10 mouse cellular contexts compared by ENCODE assay signal in the genomic region with DNA sequence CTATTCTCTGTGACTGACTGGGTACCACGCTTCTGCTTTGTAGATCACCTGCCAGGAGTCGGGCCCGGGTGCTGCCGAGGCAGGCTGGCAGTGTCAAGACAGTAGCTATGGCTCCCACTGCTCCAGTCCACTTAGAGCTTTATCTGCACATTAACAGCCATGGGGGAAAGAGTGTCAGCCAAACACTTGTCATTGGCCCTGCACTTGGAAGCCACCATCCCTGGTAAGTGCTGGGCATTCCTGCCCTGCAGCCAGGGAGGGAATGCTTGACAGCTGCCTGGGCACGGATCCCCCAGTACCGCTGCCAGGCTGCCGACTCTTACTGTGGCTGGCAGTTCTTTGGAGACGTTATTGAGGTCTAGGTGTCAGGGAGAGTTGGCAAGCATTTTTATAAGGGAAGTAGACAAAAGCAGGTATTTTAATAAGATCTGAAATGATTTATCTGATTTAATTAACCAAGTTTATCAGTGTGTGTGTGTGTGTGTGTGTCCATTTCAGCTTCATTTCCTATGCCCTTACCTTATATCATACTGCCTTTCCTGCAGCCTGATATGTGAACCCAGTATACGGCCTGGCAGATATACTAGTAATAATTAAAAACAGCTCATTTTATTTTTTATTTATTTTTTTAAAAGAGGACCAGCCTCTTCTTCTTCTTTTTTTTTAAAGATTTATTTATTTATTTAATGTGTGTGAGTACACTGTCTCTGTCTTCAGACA. TPM values are rescaled to one million over a fixed set of nuclear protein-coding genes. Genes with fewer than 3 reads are reported as not detected.
DNase-seq lines count a peak whose midpoint lies in the region; ATAC-seq and TF ChIP-seq lines count a peak whose summit lies in the region.
"Had no signal": no experiment of that assay in that cellular context is flagged by ENCODE, and none has a peak within 500 bp of the region (broad histone marks: within the 10 kb centered on the region; RNA-seq: fewer than 3 reads in every experiment).

No protein-coding gene starts in this region.

- no peak overlapping the region for H3K9ac ChIP-seq in heart, embryonic 15.5 days
- H3K9ac ChIP-seq: liver, embryonic 14.5 days had no signal

- H3K4me2 ChIP-seq in heart, embryonic 15.5 days = peak overlapping the region; percentile 6; the same call in 1 of the 2 replicates

- peaks cover 15% of the 10 kb centered on the region for H3K4me1 ChIP-seq in heart, embryonic 10.5 days
- peaks cover 16% of the 10 kb centered on the region for H3K4me1 ChIP-seq in heart, embryonic 15.5 days (replicated peaks)

- 0 out of 2 replicates have a peak, but pooled peaks cover 2% of the 10 kb centered on the region for H3K36me3 ChIP-seq in heart, embryonic 10.5 days
- no peaks in the 10 kb centered on the region for H3K36me3 ChIP-seq in heart, embryonic 15.5 days

- no peak overlapping the region for H3K4me3 ChIP-seq in heart, embryonic 10.5 days
- H3K4me3 ChIP-seq in heart, embryonic 15.5 days = no peak overlapping the region
- H3K4me3 ChIP-seq: megakaryocyte, embryonic 14.5 days had no signal

- no peak for TF ChIP-seq CTCF in brain, embryonic 14.5 days (IDR thresholded peaks at IDR 0.05; ENCODE audit: borderline replicate concordance, extremely low read depth, insufficient read depth, insufficient read length)

- DNase-seq in heart, adult 18-20 months = peak; percentile 69 to 88
- no peak for DNase-seq in heart, embryonic 10.5 days (ENCODE audit: low spot score)
- DNase-seq in brain, embryonic 14.5 days (ENCODE audit: low read depth) = peak; percentile 89
- DNase-seq in cerebellum, postnatal 36 days = peak; percentile 63 to 73
- DNase-seq in spleen, adult 12 weeks (ENCODE audit: low spot score) = no peak
- DNase-seq in embryo, embryonic 10 days (ENCODE audit: low spot score) = no peak
- no peak for DNase-seq in kidney, postnatal 10 days

- no peaks in the 10 kb centered on the region for H3K9me3 ChIP-seq in heart, embryonic 10.5 days
- no peaks in the 10 kb centered on the region for H3K9me3 ChIP-seq in heart, embryonic 15.5 days (replicated peaks)
- H3K9me3 ChIP-seq: megakaryocyte, embryonic 14.5 days had no signal

- no peaks in the 10 kb centered on the region for H3K27me3 ChIP-seq in heart, embryonic 10.5 days (ENCODE audit: insufficient read depth, poor library complexity, severe bottlenecking)
- no peaks in the 10 kb centered on the region for H3K27me3 ChIP-seq in heart, embryonic 15.5 days

- no peak for TF ChIP-seq POLR2A in brain, embryonic 14.5 days (IDR thresholded peaks at IDR 0.05; ENCODE audit: borderline replicate concordance, extremely low read depth, insufficient read depth, insufficient read length, poor library complexity, severe bottlenecking)

- WGBS in heart, embryonic 10.5 days = 75% methylated on average over 9 of the region's 9 CpGs
- 52% methylated on average over 9 of the region's 9 CpGs for WGBS in heart, embryonic 15.5 days

- no peak overlapping the region for H3K27ac ChIP-seq in heart, embryonic 10.5 days
- H3K27ac ChIP-seq in heart, embryonic 15.5 days = no peak overlapping the region
- H3K27ac ChIP-seq: liver, embryonic 14.5 days had no signal

- no peak; the same call in 1 of the 2 replicates for ATAC-seq in heart, embryonic 15.5 days (replicated peaks; ENCODE audit: insufficient number of reproducible peaks, insufficient read depth, low FRiP score, low read depth)

RNA-seq across cellular contexts. Expression of a gene that starts 48.4 kb away (rescaled TPM):
- total RNA-seq in heart, adult 18-20 months (2021) = 1,000 to 10,000 TPM in 1 of 2 experiments, 100 to 1,000 TPM in 1; 994 to 1,266 TPM
- polyA plus RNA-seq in heart, embryonic 10.5 days (2016; fragmentation: Nextera tagmentation; extraction: Ambion mirVana) = 2,877 and 3,185 TPM in 2 replicates
- 6,510 and 8,462 TPM in 2 replicates for polyA plus RNA-seq in brain, embryonic 14.5 days (2012; rRNA removed)
- 2,802 and 3,192 TPM in 2 replicates for polyA plus RNA-seq in heart, embryonic 15.5 days (2015; fragmentation: Nextera tagmentation; extraction: Ambion mirVana)

RNA-seq across cellular contexts. Expression of a gene that starts 50.5 kb away (rescaled TPM):
- total RNA-seq in heart, adult 18-20 months (2021) = 1 to 10 TPM; 4.8 to 6.2 TPM
- 6.0 and 7.0 TPM in 2 replicates for polyA plus RNA-seq in heart, embryonic 10.5 days (2016; fragmentation: Nextera tagmentation; extraction: Ambion mirVana)
- polyA plus RNA-seq in brain, embryonic 14.5 days (2012; rRNA removed) = 9.3 and 11.5 TPM in 2 replicates
- 8.5 and 9.8 TPM in 2 replicates for polyA plus RNA-seq in heart, embryonic 15.5 days (2015; fragmentation: Nextera tagmentation; extraction: Ambion mirVana)

Comparison
In these comparisons a context has a peak if more than half of its experiments do, and no peak if none do; other contexts are left out.
1. DNase-seq: peak in heart, adult 18-20 months (2 of 2), brain, embryonic 14.5 days (single experiment) and cerebellum, postnatal 36 days (2 of 2); none in heart, embryonic 10.5 days (single experiment), spleen, adult 12 weeks (single experiment), embryo, embryonic 10 days (single experiment) and kidney, postnatal 10 days (single experiment).